In the genomic region with DNA sequence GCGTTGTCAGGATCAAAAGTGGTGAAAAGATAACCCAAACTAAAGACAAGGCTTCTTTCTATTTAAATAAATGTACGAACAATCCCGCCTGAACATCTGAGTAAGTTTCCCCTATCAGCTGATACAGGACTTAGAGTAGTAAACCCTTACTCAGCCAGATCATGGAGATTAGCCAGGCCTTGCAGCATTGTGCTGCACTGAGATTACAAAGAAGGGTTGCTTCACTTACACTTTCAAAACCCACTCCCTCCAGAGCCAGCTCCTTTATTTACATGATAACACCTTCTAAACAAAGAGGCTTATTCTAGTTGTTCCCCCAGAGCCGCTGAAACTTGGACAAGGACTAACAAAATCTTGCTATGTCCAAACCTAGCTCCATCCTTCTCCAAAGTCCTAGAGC, we compare ENCODE assay signal across 29 mouse cellular contexts. TPM values are rescaled to one million over a fixed set of nuclear protein-coding genes. Genes with fewer than 3 reads are reported as not detected.
DNase-seq lines count a peak whose midpoint lies in the region; ATAC-seq and TF ChIP-seq lines count a peak whose summit lies in the region.
"Had no signal": no experiment of that assay in that cellular context is flagged by ENCODE, and none has a peak within 500 bp of the region (broad histone marks: within the 10 kb centered on the region; RNA-seq: fewer than 3 reads in every experiment).

No protein-coding gene starts in this region.

- no peak for ATAC-seq in heart, embryonic 14.5 days (ENCODE audit: insufficient number of reproducible peaks, insufficient read depth, low FRiP score, low read depth)
- no peak for ATAC-seq in forebrain, embryonic 13.5 days
- no peak for ATAC-seq in forebrain, embryonic 12.5 days (ENCODE audit: low FRiP score)
- ATAC-seq: activated CD4-positive, CD25-positive, alpha-beta regulatory T cell, adult 4 months; hindbrain, postnatal 0 days; intestine, embryonic 16.5 days; midbrain, embryonic 13.5 days had no signal

- H3K4me1 ChIP-seq in heart, embryonic 14.5 days (ENCODE audit: control insufficient read depth in 2 of 2, insufficient read depth in 2 of 2, low read length in 2 of 2), result peaks cover 0 to 3% of the 10 kb centered on the region in 2 experiments; a peak in 2 of 4 replicates
- no peaks in the 10 kb centered on the region for H3K4me1 ChIP-seq in heart, adult 2 months (ENCODE audit: control insufficient read depth, insufficient read depth, low read length)
- H3K4me1 ChIP-seq in forebrain, embryonic 13.5 days, result no peaks in the 10 kb centered on the region
- H3K4me1 ChIP-seq in forebrain, embryonic 12.5 days, result peaks cover 8% of the 10 kb centered on the region; the same call in 1 of the 2 replicates
- H3K4me1 ChIP-seq: embryonic facial prominence, embryonic 13.5 days; hindbrain, embryonic 12.5 days; lung, embryonic 15.5 days; midbrain, embryonic 13.5 days had no signal

- peak overlapping the region; percentile 72 for H3K4me2 ChIP-seq in heart, embryonic 14.5 days (ENCODE audit: low read length)
- H3K4me2 ChIP-seq in forebrain, embryonic 13.5 days, result no peak overlapping the region
- no peak overlapping the region for H3K4me2 ChIP-seq in forebrain, embryonic 12.5 days
- H3K4me2 ChIP-seq: hindbrain, embryonic 12.5 days; midbrain, embryonic 13.5 days; neural tube, embryonic 13.5 days had no signal

- H3K4me3 ChIP-seq in heart, embryonic 14.5 days (ENCODE audit: control insufficient read depth in 1 of 2, insufficient read depth in 1 of 2, low read depth in 1 of 2, low read length in 2 of 2), result no peak overlapping the region
- no peak overlapping the region for H3K4me3 ChIP-seq in heart, adult 2 months
- no peak overlapping the region for H3K4me3 ChIP-seq in forebrain, embryonic 13.5 days
- H3K4me3 ChIP-seq in forebrain, embryonic 12.5 days (replicated peaks), result no peak overlapping the region
- H3K4me3 ChIP-seq: embryonic facial prominence, embryonic 13.5 days; forebrain, embryonic 10.5 days; hindbrain, embryonic 12.5 days; lung, embryonic 15.5 days; megakaryocyte, embryonic 14.5 days; midbrain, embryonic 13.5 days; neural tube, embryonic 13.5 days had no signal

- H3K79me2 ChIP-seq in heart, adult 2 months (replicated peaks; ENCODE audit: control insufficient read depth, insufficient read depth, low read length), result no peaks in the 10 kb centered on the region

- H3K27ac ChIP-seq in heart, embryonic 14.5 days (replicated peaks in 1 of 2; ENCODE audit: control insufficient read depth in 1 of 2, insufficient read depth in 1 of 2, low read depth in 2 of 2, low read length in 2 of 2), result no peak overlapping the region
- no peak overlapping the region for H3K27ac ChIP-seq in heart, adult 2 months
- no peak overlapping the region for H3K27ac ChIP-seq in forebrain, embryonic 13.5 days
- no peak overlapping the region for H3K27ac ChIP-seq in forebrain, embryonic 12.5 days
- H3K27ac ChIP-seq: embryonic facial prominence, embryonic 13.5 days; forebrain, embryonic 10.5 days; hindbrain, embryonic 12.5 days; hindbrain, postnatal 0 days; kidney, postnatal 0 days; lung, embryonic 15.5 days; midbrain, embryonic 13.5 days; neural tube, embryonic 13.5 days had no signal

- intact Hi-C loops in heart, adult 2 months (cut with DNase I), result no loop called here

- no peak for TF ChIP-seq EP300 in heart, adult 2 months (IDR thresholded peaks at IDR 0.05; ENCODE audit: insufficient read depth, low read depth, low read length)

- no peak for TF ChIP-seq POLR2A in heart, adult 2 months (IDR thresholded peaks at IDR 0.05; ENCODE audit: insufficient read depth, low read depth, low read length)

- H3K9ac ChIP-seq in heart, embryonic 14.5 days (ENCODE audit: low read length), result no peak overlapping the region
- H3K9ac ChIP-seq in heart, adult 2 months (ENCODE audit: low read depth, low read length), result no peak overlapping the region
- no peak overlapping the region for H3K9ac ChIP-seq in forebrain, embryonic 13.5 days
- no peak overlapping the region for H3K9ac ChIP-seq in forebrain, embryonic 12.5 days
- H3K9ac ChIP-seq: embryonic facial prominence, embryonic 13.5 days; hindbrain, embryonic 12.5 days; lung, embryonic 15.5 days; midbrain, embryonic 13.5 days; neural tube, embryonic 13.5 days had no signal

- no peaks in the 10 kb centered on the region for H3K27me3 ChIP-seq in heart, embryonic 14.5 days (ENCODE audit: control insufficient read depth, insufficient read depth, low read length)
- H3K27me3 ChIP-seq in heart, adult 2 months (ENCODE audit: control insufficient read depth, insufficient read depth, low read length), result no peaks in the 10 kb centered on the region
- peaks cover 12% of the 10 kb centered on the region; the same call in 1 of the 2 replicates for H3K27me3 ChIP-seq in forebrain, embryonic 13.5 days
- peaks cover 50% of the 10 kb centered on the region for H3K27me3 ChIP-seq in forebrain, embryonic 12.5 days
- H3K27me3 ChIP-seq: lung, embryonic 15.5 days had no signal

- DNase-seq in heart, adult 2 months, result no peak
- DNase-seq in 416B (ENCODE audit: low read depth) (peak; percentile 50), R1 (ENCODE audit: low read depth, low spot score) (peak; percentile 73), MN1 (ENCODE audit: low spot score) (no peak)
- peak; percentile 10 for DNase-seq in CD4-positive helper T cell, adult 2 months (ENCODE audit: low read depth, low spot score)
- DNase-seq: adrenal gland, adult 2 months; adrenal gland, postnatal 36 days; cerebellum, adult 18-20 months; cerebellum, postnatal 10 days; gastrocnemius, postnatal 10 days; heart, postnatal 14 days; kidney, adult 8-10 months; layer of hippocampus, postnatal 36 days; left cerebral cortex, postnatal 4 days; lung, postnatal 36 days had no signal

- no peaks in the 10 kb centered on the region for H3K9me3 ChIP-seq in heart, embryonic 14.5 days (ENCODE audit: control insufficient read depth, low read length)
- H3K9me3 ChIP-seq in forebrain, embryonic 13.5 days (replicated peaks), result no peaks in the 10 kb centered on the region
- H3K9me3 ChIP-seq in forebrain, embryonic 12.5 days, result no peaks in the 10 kb centered on the region
- H3K9me3 ChIP-seq: embryonic facial prominence, embryonic 13.5 days; forebrain, embryonic 10.5 days; hindbrain, embryonic 12.5 days; lung, embryonic 15.5 days; megakaryocyte, embryonic 14.5 days; midbrain, embryonic 13.5 days; neural tube, embryonic 13.5 days had no signal

- no peaks in the 10 kb centered on the region for H3K36me3 ChIP-seq in heart, embryonic 14.5 days (ENCODE audit: control insufficient read depth, insufficient read depth, low read length)
- no peaks in the 10 kb centered on the region for H3K36me3 ChIP-seq in heart, adult 2 months (ENCODE audit: control insufficient read depth, insufficient read depth, low read length)
- no peaks in the 10 kb centered on the region for H3K36me3 ChIP-seq in forebrain, embryonic 13.5 days (ENCODE audit: poor library complexity, severe bottlenecking)
- no peaks in the 10 kb centered on the region for H3K36me3 ChIP-seq in forebrain, embryonic 12.5 days (replicated peaks)
- H3K36me3 ChIP-seq: embryonic facial prominence, embryonic 13.5 days; forebrain, embryonic 10.5 days; hindbrain, embryonic 12.5 days; lung, embryonic 15.5 days; midbrain, embryonic 13.5 days; neural tube, embryonic 13.5 days had no signal

- 58% methylated on average over 4 of the region's 4 CpGs for WGBS in heart, embryonic 14.5 days
- WGBS in heart, adult 2 months, result 62% methylated on average over 4 of the region's 4 CpGs
- 51% methylated on average over 4 of the region's 4 CpGs for WGBS in forebrain, embryonic 13.5 days
- WGBS in forebrain, embryonic 12.5 days, result 58% methylated on average over 4 of the region's 4 CpGs

- no peak for TF ChIP-seq CTCF in heart, adult 2 months (IDR thresholded peaks at IDR 0.05)

RNA-seq across cellular contexts. Expression of a gene that starts 2.5 kb away (rescaled TPM):
- 48.8 and 50.6 TPM in 2 replicates for polyA plus RNA-seq in heart, embryonic 14.5 days (2014; fragmentation: Nextera tagmentation; extraction: Ambion mirVana)
- 10 to 100 TPM; 12.5 to 13.6 TPM for total RNA-seq in heart, adult 2 months (2021)
- polyA plus RNA-seq in heart, adult 2 months (2012; rRNA removed), result 4.6 and 7.1 TPM in 2 replicates
- 13.6 and 15.5 TPM in 2 replicates for polyA plus RNA-seq in forebrain, embryonic 13.5 days (2015; fragmentation: Nextera tagmentation; extraction: Ambion mirVana)
- polyA plus RNA-seq in forebrain, embryonic 12.5 days (2016; fragmentation: Nextera tagmentation; extraction: Ambion mirVana), result 17.4 and 18.2 TPM in 2 replicates

RNA-seq across cellular contexts. Expression of a gene that starts 49.7 kb away (rescaled TPM):
- 0.46 and 0.77 TPM in 2 replicates for polyA plus RNA-seq in heart, embryonic 14.5 days (2014; fragmentation: Nextera tagmentation; extraction: Ambion mirVana)
- 1 to 10 TPM; 1.7 to 2.5 TPM for total RNA-seq in heart, adult 2 months (2021)
- 0.57 and 0.91 TPM in 2 replicates for polyA plus RNA-seq in heart, adult 2 months (2012; rRNA removed)
- 0.15 and 0.18 TPM in 2 replicates for polyA plus RNA-seq in forebrain, embryonic 13.5 days (2015; fragmentation: Nextera tagmentation; extraction: Ambion mirVana)
- polyA plus RNA-seq in forebrain, embryonic 12.5 days (2016; fragmentation: Nextera tagmentation; extraction: Ambion mirVana), result 0.09 and 0.23 TPM in 2 replicates

Comparison
In these comparisons a context has a peak if more than half of its experiments do, and no peak if none do; other contexts are left out.
1. DNase-seq: peak in 416B (single experiment), CD4-positive helper T cell, adult 2 months (single experiment) and R1 (single experiment); none in heart, adult 2 months (0 of 2) and MN1 (single experiment).